Comparison of ENCODE assay signal across 17 mouse cellular contexts in genomic region chr7:144770116-144770515, GRCm38 (mm10). TPM values are rescaled to one million over a fixed set of nuclear protein-coding genes. Genes with fewer than 3 reads are reported as not detected.
A peak's percentile ranks its signal among the peaks of the same experiment; 100 is the strongest.
DNase-seq lines count a peak whose midpoint lies in the region; ATAC-seq and TF ChIP-seq lines count a peak whose summit lies in the region.
"Had no signal": no experiment of that assay in that cellular context is flagged by ENCODE, and none has a peak within 500 bp of the region (broad histone marks: within the 10 kb centered on the region; RNA-seq: fewer than 3 reads in every experiment).

No protein-coding gene starts in this region.

- no peak overlapping the region for H3K27ac ChIP-seq in kidney, adult 2 months (ENCODE audit: insufficient read depth, low read depth, low read length)
- H3K27ac ChIP-seq in kidney, embryonic 14.5 days (ENCODE audit: low read depth, low read length), result no peak overlapping the region
- peak overlapping the region; percentile 48; the same call in 1 of the 2 replicates for H3K27ac ChIP-seq in stomach, embryonic 14.5 days (ENCODE audit: low read length)
- H3K27ac ChIP-seq in stomach, postnatal 0 days (replicated peaks), result no peak overlapping the region
- peak overlapping the region; percentile 78 for H3K27ac ChIP-seq in limb, embryonic 10.5 days
- H3K27ac ChIP-seq in layer of hippocampus, adult 2 months, result no peak overlapping the region
- H3K27ac ChIP-seq: forebrain, embryonic 15.5 days; macrophage; midbrain, embryonic 15.5 days; neural tube, embryonic 13.5 days had no signal

- H3K27me3 ChIP-seq in kidney, adult 2 months (replicated peaks; ENCODE audit: control insufficient read depth, insufficient read depth, low read length), result no peaks in the 10 kb centered on the region
- H3K27me3 ChIP-seq in kidney, embryonic 14.5 days (ENCODE audit: control insufficient read depth, insufficient read depth, low read length), result no peaks in the 10 kb centered on the region
- H3K27me3 ChIP-seq in stomach, embryonic 14.5 days (ENCODE audit: control insufficient read depth, insufficient read depth, low read length), result no peaks in the 10 kb centered on the region
- no peaks in the 10 kb centered on the region for H3K27me3 ChIP-seq in stomach, postnatal 0 days (ENCODE audit: control insufficient read depth, insufficient read depth, low read length)
- peaks cover 17% of the 10 kb centered on the region for H3K27me3 ChIP-seq in limb, embryonic 10.5 days (ENCODE audit: low read depth, poor library complexity, severe bottlenecking)
- H3K27me3 ChIP-seq: forebrain, embryonic 15.5 days; midbrain, embryonic 15.5 days; neural tube, embryonic 13.5 days had no signal

- H3K4me1 ChIP-seq in kidney, adult 2 months (ENCODE audit: control insufficient read depth, insufficient read depth, low read length), result no peaks in the 10 kb centered on the region; the same call in 1 of the 2 replicates
- peaks cover 12% of the 10 kb centered on the region for H3K4me1 ChIP-seq in kidney, embryonic 14.5 days (ENCODE audit: control insufficient read depth, insufficient read depth, low read length)
- H3K4me1 ChIP-seq in stomach, embryonic 14.5 days (ENCODE audit: control insufficient read depth, insufficient read depth, low read length), result peaks cover 15% of the 10 kb centered on the region
- peaks cover under 1% of the 10 kb centered on the region; the same call in 1 of the 2 replicates for H3K4me1 ChIP-seq in stomach, postnatal 0 days (replicated peaks; ENCODE audit: control insufficient read depth, insufficient read depth)
- H3K4me1 ChIP-seq in limb, embryonic 10.5 days, result peaks cover 28% of the 10 kb centered on the region
- H3K4me1 ChIP-seq: forebrain, embryonic 15.5 days had no signal

- no peak overlapping the region for H3K4me3 ChIP-seq in kidney, adult 2 months (ENCODE audit: insufficient read depth, low read depth, low read length)
- no peak overlapping the region for H3K4me3 ChIP-seq in kidney, embryonic 14.5 days (ENCODE audit: low read length)
- H3K4me3 ChIP-seq in stomach, embryonic 14.5 days (ENCODE audit: low read depth, low read length), result no peak overlapping the region
- H3K4me3 ChIP-seq in stomach, postnatal 0 days (ENCODE audit: low read depth, low read length), result no peak overlapping the region
- peak overlapping the region; percentile 11; the same call in 1 of the 2 replicates for H3K4me3 ChIP-seq in limb, embryonic 10.5 days
- no peak overlapping the region for H3K4me3 ChIP-seq in layer of hippocampus, adult 2 months
- H3K4me3 ChIP-seq: forebrain, embryonic 15.5 days; midbrain, embryonic 15.5 days; neural tube, embryonic 13.5 days had no signal

- no peak for TF ChIP-seq POLR2A in kidney, adult 2 months (IDR thresholded peaks at IDR 0.05; ENCODE audit: low read depth, low read length)

- ATAC-seq in kidney, embryonic 14.5 days (ENCODE audit: low FRiP score, low TSS enrichment), result no peak
- no peak for ATAC-seq in stomach, embryonic 14.5 days (ENCODE audit: insufficient number of reproducible peaks, insufficient read depth, low FRiP score, low read depth)
- ATAC-seq in stomach, postnatal 0 days (ENCODE audit: low FRiP score, low TSS enrichment), result no peak
- no peak for ATAC-seq in granulocyte monocyte progenitor cell, adult 5-6 weeks (replicated peaks; ENCODE audit: poor library complexity, severe bottlenecking)
- ATAC-seq: forebrain, embryonic 15.5 days; midbrain, embryonic 15.5 days had no signal

- TF ChIP-seq EP300 in stomach, postnatal 0 days (optimal IDR thresholded peaks at IDR 0.05), result no peak

- no peak overlapping the region; the same call in 1 of the 2 replicates for H3K9ac ChIP-seq in kidney, embryonic 14.5 days (ENCODE audit: low read depth, low read length)
- no peak overlapping the region for H3K9ac ChIP-seq in stomach, embryonic 14.5 days (replicated peaks; ENCODE audit: low read depth, low read length)
- no peak overlapping the region for H3K9ac ChIP-seq in stomach, postnatal 0 days (ENCODE audit: low read length)
- H3K9ac ChIP-seq: forebrain, embryonic 15.5 days; midbrain, embryonic 15.5 days; neural tube, embryonic 13.5 days had no signal

- DNase-seq in kidney, adult 2 months, result peak; percentile 22
- DNase-seq in stomach, postnatal 0 days (ENCODE audit: low spot score), result no peak
- DNase-seq in limb, embryonic 10.5 days (ENCODE audit: low spot score), result peak; percentile 49
- no peak for DNase-seq in layer of hippocampus, adult 2 months (ENCODE audit: low spot score in 2 of 2)
- DNase-seq: adrenal gland, adult 8-10 months; cerebellum, postnatal 10 days; heart, postnatal 36 days; layer of hippocampus, postnatal 36 days had no signal

- no peaks in the 10 kb centered on the region for H3K9me3 ChIP-seq in kidney, embryonic 14.5 days (ENCODE audit: control insufficient read depth, low read length)
- H3K9me3 ChIP-seq in stomach, embryonic 14.5 days (ENCODE audit: control insufficient read depth, low read depth, low read length), result no peaks in the 10 kb centered on the region
- no peaks in the 10 kb centered on the region for H3K9me3 ChIP-seq in stomach, postnatal 0 days (ENCODE audit: control insufficient read depth, low read length)
- no peaks in the 10 kb centered on the region for H3K9me3 ChIP-seq in limb, embryonic 10.5 days (replicated peaks)
- H3K9me3 ChIP-seq: forebrain, embryonic 15.5 days; G1E; midbrain, embryonic 15.5 days; neural tube, embryonic 13.5 days had no signal

- 31% methylated on average over 3 of the region's 3 CpGs for WGBS in kidney, adult 2 months
- WGBS in kidney, embryonic 14.5 days, result 11% methylated on average over 3 of the region's 3 CpGs
- WGBS in stomach, embryonic 14.5 days, result 9% methylated on average over 3 of the region's 3 CpGs
- 19% methylated on average over 3 of the region's 3 CpGs for WGBS in stomach, postnatal 0 days
- 1% methylated on average over 3 of the region's 3 CpGs for WGBS in limb, embryonic 10.5 days

- H3K4me2 ChIP-seq in kidney, embryonic 14.5 days (replicated peaks; ENCODE audit: low read depth, low read length), result no peak overlapping the region
- H3K4me2 ChIP-seq in stomach, embryonic 14.5 days (replicated peaks; ENCODE audit: low read depth, low read length), result no peak overlapping the region
- no peak overlapping the region for H3K4me2 ChIP-seq in stomach, postnatal 0 days (replicated peaks; ENCODE audit: low read depth)
- H3K4me2 ChIP-seq: forebrain, embryonic 15.5 days; heart, embryonic 11.5 days; midbrain, embryonic 15.5 days; neural tube, embryonic 13.5 days had no signal

- no peak for TF ChIP-seq CTCF in kidney, adult 2 months (conservative IDR thresholded peaks at IDR 0.05; ENCODE audit: insufficient read depth, insufficient read length, low read depth, low read length)
- TF ChIP-seq CTCF in stomach, postnatal 0 days (IDR thresholded peaks at IDR 0.05; ENCODE audit: low read depth), result no peak
- no peak for TF ChIP-seq CTCF in layer of hippocampus, adult 2 months (conservative IDR thresholded peaks at IDR 0.05)

- H3K36me3 ChIP-seq in kidney, adult 2 months (ENCODE audit: control insufficient read depth, insufficient read depth, low read length), result no peaks in the 10 kb centered on the region
- H3K36me3 ChIP-seq in kidney, embryonic 14.5 days (ENCODE audit: control insufficient read depth, insufficient read depth, low read length), result no peaks in the 10 kb centered on the region
- H3K36me3 ChIP-seq in stomach, embryonic 14.5 days (ENCODE audit: control insufficient read depth, insufficient read depth, low read length), result no peaks in the 10 kb centered on the region
- no peaks in the 10 kb centered on the region for H3K36me3 ChIP-seq in stomach, postnatal 0 days (ENCODE audit: control insufficient read depth, insufficient read depth, low read length)
- H3K36me3 ChIP-seq in limb, embryonic 10.5 days, result no peaks in the 10 kb centered on the region
- H3K36me3 ChIP-seq: forebrain, embryonic 15.5 days; midbrain, embryonic 15.5 days; neural tube, embryonic 13.5 days had no signal

RNA-seq across cellular contexts. Expression of gene Ano1, which starts 18.3 kb away (rescaled TPM):
- 10.0 and 14.7 TPM in 2 replicates for polyA plus RNA-seq in kidney, adult 2 months (2012; rRNA removed)
- 24.7 and 48.8 TPM in 2 replicates for polyA plus RNA-seq in kidney, embryonic 14.5 days (2014; fragmentation: Nextera tagmentation; extraction: Ambion mirVana)
- polyA plus RNA-seq in stomach, embryonic 14.5 days (2014; fragmentation: Nextera tagmentation; extraction: Ambion mirVana), result 65.0 and 69.8 TPM in 2 replicates
- 32.4 and 41.6 TPM in 2 replicates for polyA plus RNA-seq in stomach, postnatal 0 days (2015; fragmentation: Nextera tagmentation; extraction: Ambion mirVana)
- polyA plus RNA-seq in limb, embryonic 10.5 days (2016; fragmentation: Nextera tagmentation; extraction: Ambion mirVana), result 3.1 and 6.0 TPM in 2 replicates
- not detected in 2 replicates for total RNA-seq in granulocyte monocyte progenitor cell, adult 5-6 weeks (2014; fragmentation: Nextera tagmentation)
- total RNA-seq in granulocyte monocyte progenitor cell, adult 5-6 weeks (2017), result not detected in 2 replicates
- 1 to 10 TPM; 2.7 to 3.5 TPM for total RNA-seq in layer of hippocampus, adult 2 months (2021)
- polyA plus RNA-seq: macrophage had no signal

Comparison
In these comparisons a context has a peak if more than half of its experiments do, and no peak if none do; other contexts are left out.
1. H3K27ac ChIP-seq: peak in stomach, embryonic 14.5 days (single experiment) and limb, embryonic 10.5 days (single experiment); none in kidney, adult 2 months (single experiment), kidney, embryonic 14.5 days (single experiment), stomach, postnatal 0 days (single experiment) and layer of hippocampus, adult 2 months (single experiment).
2. DNase-seq: peak in kidney, adult 2 months (single experiment) and limb, embryonic 10.5 days (single experiment); none in stomach, postnatal 0 days (single experiment) and layer of hippocampus, adult 2 months (0 of 2).